Mouse (Mus musculus) thymus, adult 2 months (tissue): ENCODE measurements around the gene Aldh6a1.

Experiments used
- CTCF ChIP-seq: fragments of 200-500 bp; IDR thresholded peaks from 2 replicates; pipeline ENCODE4 v1.5.1; 2012; ENCODE audit warnings: mild to moderate bottlenecking, control low read depth, low read length, moderate library complexity, borderline replicate concordance; ENCODE audit not compliant: control insufficient read depth, poor library complexity, insufficient read depth; ENCODE audit errors: extremely low read depth
- POLR2A ChIP-seq: fragments of 200-500 bp; IDR thresholded peaks from 2 replicates; pipeline ENCODE4 v1.6.1; 2012; ENCODE audit warnings: mild to moderate bottlenecking, low read length, control low read depth, moderate library complexity; ENCODE audit not compliant: control insufficient read depth, poor library complexity, insufficient read depth; ENCODE audit errors: extremely low read depth

DNA sequence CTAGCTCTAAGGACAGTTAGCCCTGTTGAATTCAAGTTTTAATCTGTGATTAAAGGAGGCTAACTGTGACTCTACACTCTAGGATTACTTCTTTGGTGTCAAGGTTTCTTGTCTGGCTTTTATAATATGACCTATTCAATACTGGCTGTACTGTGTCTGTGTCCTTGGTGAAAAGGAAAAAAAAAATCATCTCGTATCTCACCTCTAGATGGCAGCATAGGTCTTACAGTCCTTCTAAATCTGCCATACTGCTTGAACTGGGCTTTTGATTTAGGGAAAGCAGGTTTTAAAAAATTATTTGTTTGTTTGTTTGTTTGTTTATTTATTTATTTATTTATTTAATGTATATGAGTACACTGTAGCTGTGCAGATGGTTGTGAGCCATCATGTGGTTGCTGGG lies 17.9 kb upstream of the Aldh6a1 start:
- TF ChIP-seq CTCF = no peak
- TF ChIP-seq POLR2A = no peak
